Mouse (Mus musculus): ENCODE measurements around the gene Slc11a2. TPM values are rescaled to one million over a fixed set of nuclear protein-coding genes. Genes with fewer than 3 reads are reported as not detected.
A peak's percentile ranks its signal among the peaks of the same experiment; 100 is the strongest.

The Slc11a2 gene
- 51.2 and 55.4 TPM in 2 replicates for polyA plus RNA-seq (2014; fragmentation: Nextera tagmentation; extraction: Ambion mirVana)

- 31% methylated on average over 17 of the region's 17 CpGs for WGBS
- ATAC-seq (replicated peaks; ENCODE audit: low FRiP score) (no peak), DNase-seq (ENCODE audit: low spot score) (no peak)
- H3K4me1 ChIP-seq (replicated peaks; ENCODE audit: control insufficient read depth, insufficient read depth, low read length) = peaks cover 26% of the 10 kb centered on the region
- peak within 1 kb of the TSS; percentile 100 for H3K4me2 ChIP-seq
- H3K27ac ChIP-seq (ENCODE audit: low read depth, low read length) = no peak within 1 kb of the TSS
- peaks cover 13% of the 10 kb centered on the region for H3K27me3 ChIP-seq (replicated peaks; ENCODE audit: control insufficient read depth, insufficient read depth, low read length)
- peak within 1 kb of the TSS; percentile 66 for H3K9ac ChIP-seq (ENCODE audit: low read depth, low read length)
- H3K9me3 ChIP-seq (ENCODE audit: control insufficient read depth, low read length) = no peaks in the 10 kb centered on the region
- no peaks in the 10 kb centered on the region for H3K36me3 ChIP-seq (ENCODE audit: control insufficient read depth, insufficient read depth, low read length)
- H3K4me3 ChIP-seq (ENCODE audit: low read depth, low read length) = peak within 1 kb of the TSS; percentile 100
Observed at GRCm38 (mm10) chr15:100424396-100425122, at the start of gene Slc11a2. Gene Slc11a2, minus strand, starts transcription at chr15:100425072.

DNA sequence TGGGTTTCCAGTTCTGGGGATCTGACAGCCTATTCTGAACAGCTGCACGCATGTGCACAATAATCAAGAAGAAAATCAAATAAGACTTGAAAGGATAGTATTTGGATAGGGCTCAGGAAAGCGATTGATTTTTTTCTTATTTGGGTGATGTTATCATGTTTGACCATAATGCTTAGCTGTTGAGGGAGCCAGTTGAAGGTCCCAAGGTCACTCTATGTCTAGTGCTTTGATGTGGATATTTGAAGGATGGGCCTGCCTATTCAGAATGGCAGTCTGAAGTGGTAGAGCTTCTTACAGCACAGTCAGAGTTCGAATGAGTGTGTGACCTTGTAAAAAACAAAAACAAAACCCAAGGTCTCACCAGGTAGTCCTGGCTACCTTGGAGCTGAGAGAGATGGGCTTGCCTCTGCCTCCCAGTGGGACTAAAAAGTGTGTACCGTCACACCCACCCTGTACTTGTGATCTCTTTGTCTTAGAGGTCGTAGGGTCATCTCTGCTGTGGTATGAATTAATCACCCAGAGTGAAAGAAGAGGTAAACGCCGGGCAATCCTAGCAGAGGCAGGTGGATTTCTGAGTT lies 49.1 kb upstream of the Slc11a2 start:
- no peaks in the 10 kb centered on the region for H3K27me3 ChIP-seq (replicated peaks; ENCODE audit: control insufficient read depth, insufficient read depth, low read length)
- ATAC-seq (replicated peaks; ENCODE audit: low FRiP score) = no peak
- no peak overlapping the region for H3K9ac ChIP-seq (ENCODE audit: low read depth, low read length)
- no peak overlapping the region for H3K4me3 ChIP-seq (ENCODE audit: low read depth, low read length)
- H3K4me1 ChIP-seq (replicated peaks; ENCODE audit: control insufficient read depth, insufficient read depth, low read length) = peaks cover 9% of the 10 kb centered on the region
- no peaks in the 10 kb centered on the region for H3K9me3 ChIP-seq (ENCODE audit: control insufficient read depth, low read length)
- 69% methylated on average over 7 of the region's 7 CpGs for WGBS
- H3K4me2 ChIP-seq = no peak overlapping the region
- peaks cover 43% of the 10 kb centered on the region for H3K36me3 ChIP-seq (ENCODE audit: control insufficient read depth, insufficient read depth, low read length)
- no peak for DNase-seq (ENCODE audit: low spot score)
- H3K27ac ChIP-seq (ENCODE audit: low read depth, low read length) = no peak overlapping the region

GRCm38 (mm10) chr15:100470037-100470436 lies 45.2 kb upstream of the Slc11a2 start:
- WGBS = 51% methylated on average over 10 of the region's 10 CpGs

DNA sequence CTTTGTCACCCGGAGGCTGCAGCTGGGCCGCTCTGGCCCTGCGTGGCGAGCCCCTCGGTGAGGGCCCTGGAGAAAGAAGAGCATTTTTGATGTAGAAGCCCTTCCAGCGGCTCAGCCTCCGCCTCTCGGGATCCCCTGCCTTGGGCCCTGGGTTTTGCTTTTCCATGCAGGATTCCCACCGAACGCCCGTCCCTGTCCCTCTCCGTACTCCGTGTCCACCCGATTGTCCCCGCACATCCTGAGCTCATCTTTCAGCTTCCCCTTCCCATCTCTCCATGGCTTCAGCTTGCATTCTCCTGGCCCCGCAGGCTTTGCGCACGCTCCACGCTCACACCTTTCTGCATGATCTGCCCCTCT lies 44.3 kb upstream of the Slc11a2 start:
- no peaks in the 10 kb centered on the region for H3K9me3 ChIP-seq (ENCODE audit: control insufficient read depth, low read length)
- peaks cover 20% of the 10 kb centered on the region for H3K4me1 ChIP-seq (replicated peaks; ENCODE audit: control insufficient read depth, insufficient read depth, low read length)
- no peak for DNase-seq (ENCODE audit: low spot score)
- under 1% methylated on average over 19 of the region's 19 CpGs for WGBS
- peak overlapping the region; percentile 90 for H3K4me2 ChIP-seq
- ATAC-seq (replicated peaks; ENCODE audit: low FRiP score) = 0 out of 2 replicates have a peak, but pooled peaks have one; percentile 10
- H3K27me3 ChIP-seq (replicated peaks; ENCODE audit: control insufficient read depth, insufficient read depth, low read length) = no peaks in the 10 kb centered on the region
- H3K9ac ChIP-seq (ENCODE audit: low read depth, low read length) = peak overlapping the region; percentile 69
- peaks cover 16% of the 10 kb centered on the region; the same call in 1 of the 2 replicates for H3K36me3 ChIP-seq (ENCODE audit: control insufficient read depth, insufficient read depth, low read length)
- H3K27ac ChIP-seq (ENCODE audit: low read depth, low read length) = peak overlapping the region; percentile 80
- H3K4me3 ChIP-seq (ENCODE audit: low read depth, low read length) = peak overlapping the region; percentile 80

More at GRCm38 (mm10) chr15:100470037-100470436, 45.2 kb upstream of the Slc11a2 start:
- Histone ChIP-seq H3K4me1 (replicated peaks; ENCODE audit: control insufficient read depth, insufficient read depth, low read length) (peaks cover 20% of the 10 kb centered on the region), H3K9me3 (ENCODE audit: control insufficient read depth, low read length) (no peaks in the 10 kb centered on the region), H3K27me3 (replicated peaks; ENCODE audit: control insufficient read depth, insufficient read depth, low read length) (no peaks in the 10 kb centered on the region), H3K4me3 (ENCODE audit: low read depth, low read length) (peak overlapping the region; percentile 80), H3K36me3 (ENCODE audit: control insufficient read depth, insufficient read depth, low read length) (peaks cover 16% of the 10 kb centered on the region; the same call in 1 of the 2 replicates), H3K27ac (ENCODE audit: low read depth, low read length) (no peak overlapping the region), H3K9ac (ENCODE audit: low read depth, low read length) (peak overlapping the region; percentile 69; the same call in 1 of the 2 replicates), H3K4me2 (peak overlapping the region; percentile 90)
- DNase-seq (ENCODE audit: low spot score) = no peak
- ATAC-seq (replicated peaks; ENCODE audit: low FRiP score) = no peak

- Histone ChIP-seq H3K4me2 (peak within 1 kb of the TSS; percentile 90), H3K4me3 (ENCODE audit: low read depth, low read length) (peak within 1 kb of the TSS; percentile 80), H3K9me3 (ENCODE audit: control insufficient read depth, low read length) (no peaks in the 10 kb centered on the region), H3K36me3 (ENCODE audit: control insufficient read depth, insufficient read depth, low read length) (peaks cover 13% of the 10 kb centered on the region; the same call in 1 of the 2 replicates), H3K4me1 (replicated peaks; ENCODE audit: control insufficient read depth, insufficient read depth, low read length) (peaks cover 20% of the 10 kb centered on the region), H3K27ac (ENCODE audit: low read depth, low read length) (peak within 1 kb of the TSS; percentile 80), H3K27me3 (replicated peaks; ENCODE audit: control insufficient read depth, insufficient read depth, low read length) (no peaks in the 10 kb centered on the region), H3K9ac (ENCODE audit: low read depth, low read length) (peak within 1 kb of the TSS; percentile 69)
- peak; percentile 85 for DNase-seq (ENCODE audit: low spot score)
- 2% methylated on average over 66 of the region's 84 CpGs for WGBS
- ATAC-seq (replicated peaks; ENCODE audit: low FRiP score) = peak; percentile 90
Observed at GRCm38 (mm10) chr15:100468295-100469188, 43.7 kb upstream of the Slc11a2 start, which contains the start of gene Letmd1. Gene Letmd1, plus strand, starts transcription at chr15:100469023.

GRCm38 (mm10) chr15:100467738-100468137 lies 42.9 kb upstream of the Slc11a2 start:
- H3K27me3 ChIP-seq (replicated peaks; ENCODE audit: control insufficient read depth, insufficient read depth, low read length) = no peaks in the 10 kb centered on the region
- peak overlapping the region; percentile 80 for H3K4me3 ChIP-seq (ENCODE audit: low read depth, low read length)
- H3K4me1 ChIP-seq (replicated peaks; ENCODE audit: control insufficient read depth, insufficient read depth, low read length) = peaks cover 20% of the 10 kb centered on the region
- peaks cover 13% of the 10 kb centered on the region; the same call in 1 of the 2 replicates for H3K36me3 ChIP-seq (ENCODE audit: control insufficient read depth, insufficient read depth, low read length)
- DNase-seq (ENCODE audit: low spot score) (no peak), ATAC-seq (replicated peaks; ENCODE audit: low FRiP score) (no peak)
- WGBS = 38% methylated on average over 7 of the region's 8 CpGs
- peak overlapping the region; percentile 90 for H3K4me2 ChIP-seq
- H3K9ac ChIP-seq (ENCODE audit: low read depth, low read length) = no peak overlapping the region
- no peak overlapping the region for H3K27ac ChIP-seq (ENCODE audit: low read depth, low read length)
- no peaks in the 10 kb centered on the region for H3K9me3 ChIP-seq (ENCODE audit: control insufficient read depth, low read length)

DNA sequence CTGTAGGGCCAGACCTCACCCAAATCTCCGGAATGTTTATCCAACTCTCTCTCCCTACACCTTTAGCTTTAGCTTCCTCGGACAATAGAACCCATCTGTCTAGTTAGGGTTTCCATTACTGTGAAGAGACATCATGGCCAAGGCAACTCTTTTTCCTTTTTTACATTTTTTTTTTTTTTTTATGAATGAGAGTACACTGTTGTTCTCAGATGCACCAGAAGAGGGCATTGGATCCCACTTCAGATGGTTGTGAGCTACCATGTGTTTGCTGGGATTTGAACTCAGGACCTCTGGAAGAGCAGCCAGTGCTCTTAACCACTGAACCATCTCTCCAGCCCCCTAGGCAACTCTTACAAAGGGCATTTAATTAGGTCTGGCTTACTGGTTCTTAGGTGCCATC lies 40.6 kb upstream of the Slc11a2 start:
- WGBS = 70% methylated on average over 2 of the region's 2 CpGs
- no peak overlapping the region for H3K27ac ChIP-seq (ENCODE audit: low read depth, low read length)
- DNase-seq (ENCODE audit: low spot score) = no peak
- H3K36me3 ChIP-seq (ENCODE audit: control insufficient read depth, insufficient read depth, low read length) = no peaks in the 10 kb centered on the region
- H3K4me3 ChIP-seq (ENCODE audit: low read depth, low read length) = no peak overlapping the region
- H3K9ac ChIP-seq (ENCODE audit: low read depth, low read length) = no peak overlapping the region
- H3K4me1 ChIP-seq (replicated peaks; ENCODE audit: control insufficient read depth, insufficient read depth, low read length) = peaks cover 20% of the 10 kb centered on the region
- no peaks in the 10 kb centered on the region for H3K9me3 ChIP-seq (ENCODE audit: control insufficient read depth, low read length)
- no peak overlapping the region for H3K4me2 ChIP-seq
- H3K27me3 ChIP-seq (replicated peaks; ENCODE audit: control insufficient read depth, insufficient read depth, low read length) = no peaks in the 10 kb centered on the region
- ATAC-seq (replicated peaks; ENCODE audit: low FRiP score) = no peak

- no peak for DNase-seq (ENCODE audit: low spot score)
Observed at GRCm38 (mm10) chr15:100463712-100464111, 38.8 kb upstream of the Slc11a2 start.

More at GRCm38 (mm10) chr15:100463712-100464111, 38.8 kb upstream of the Slc11a2 start:
- H3K27me3 ChIP-seq (replicated peaks; ENCODE audit: control insufficient read depth, insufficient read depth, low read length) = no peaks in the 10 kb centered on the region
- H3K36me3 ChIP-seq (ENCODE audit: control insufficient read depth, insufficient read depth, low read length) = no peaks in the 10 kb centered on the region
- H3K9me3 ChIP-seq (ENCODE audit: control insufficient read depth, low read length) = no peaks in the 10 kb centered on the region
- WGBS = 22% methylated on average over 6 of the region's 6 CpGs
- peaks cover 12% of the 10 kb centered on the region for H3K4me1 ChIP-seq (replicated peaks; ENCODE audit: control insufficient read depth, insufficient read depth, low read length)
- H3K4me2 ChIP-seq = no peak overlapping the region
- no peak overlapping the region for H3K9ac ChIP-seq (ENCODE audit: low read depth, low read length)
- no peak for ATAC-seq (replicated peaks; ENCODE audit: low FRiP score)
- no peak overlapping the region for H3K4me3 ChIP-seq (ENCODE audit: low read depth, low read length)
- H3K27ac ChIP-seq (ENCODE audit: low read depth, low read length) = no peak overlapping the region
